Mouse (Mus musculus): ENCODE results near the gene Fads3.

Gene Fads3

GRCm38 (mm10) chr19:10021981-10022380 lies 19.4 kb upstream of the Fads3 start:
- DNase-seq = peak in 1 of 2 experiments; percentile 35

- peak; percentile 64 to 68 for DNase-seq
Measured at GRCm38 (mm10) chr19:10022414-10023303, 18.7 kb upstream of the Fads3 start.

- no peak for DNase-seq
Measured at GRCm38 (mm10) chr19:10023304-10023758, 18.0 kb upstream of the Fads3 start.

GRCm38 (mm10) chr19:10025169-10025875 lies 16.0 kb upstream of the Fads3 start:
- DNase-seq = peak; percentile 83 to 91

GRCm38 (mm10) chr19:10029746-10030145 lies 11.6 kb upstream of the Fads3 start:
- peak; percentile 54 to 83 for DNase-seq

- peak; percentile 69 to 71 for DNase-seq
Measured at GRCm38 (mm10) chr19:10033211-10033973, 8.0 kb upstream of the Fads3 start.

GRCm38 (mm10) chr19:10034356-10034755 lies 7.0 kb upstream of the Fads3 start:
- DNase-seq = no peak

GRCm38 (mm10) chr19:10034785-10035447 lies 6.5 kb upstream of the Fads3 start:
- peak; percentile 84 to 93 for DNase-seq

- DNase-seq = peak; percentile 68 to 72
Measured at GRCm38 (mm10) chr19:10037534-10037933, 3.8 kb upstream of the Fads3 start.

- DNase-seq = peak in 1 of 2 experiments; percentile 33
Measured at GRCm38 (mm10) chr19:10038364-10038763, 3.0 kb upstream of the Fads3 start.

- DNase-seq = peak; percentile 69 to 79
Measured at GRCm38 (mm10) chr19:10038910-10039309, 2.5 kb upstream of the Fads3 start.

GRCm38 (mm10) chr19:10039615-10040014 lies 1.8 kb upstream of the Fads3 start:
- DNase-seq = peak in 1 of 2 experiments; percentile 56

- DNase-seq = peak in 1 of 2 experiments; percentile 35
Measured at GRCm38 (mm10) chr19:10040866-10041387, 442 bp upstream of the Fads3 start.

GRCm38 (mm10) chr19:10042232-10042631 lies 863 bp downstream of the Fads3 start:
- peak in 1 of 2 experiments; percentile 38 for DNase-seq

- no peak for DNase-seq
Measured at GRCm38 (mm10) chr19:10042816-10043215, 1.4 kb downstream of the Fads3 start.

- DNase-seq = peak; percentile 84 to 86
Measured at GRCm38 (mm10) chr19:10043643-10044042, 2.3 kb downstream of the Fads3 start.

GRCm38 (mm10) chr19:10045707-10046106 lies 4.3 kb downstream of the Fads3 start:
- no peak for DNase-seq

GRCm38 (mm10) chr19:10046346-10046745 lies 5.0 kb downstream of the Fads3 start:
- DNase-seq = peak; percentile 67 to 82

GRCm38 (mm10) chr19:10046983-10047382 lies 5.6 kb downstream of the Fads3 start:
- no peak for DNase-seq

GRCm38 (mm10) chr19:10049533-10049932 lies 8.2 kb downstream of the Fads3 start:
- DNase-seq = peak in 1 of 2 experiments; percentile 40

GRCm38 (mm10) chr19:10050438-10050837 lies 9.1 kb downstream of the Fads3 start:
- DNase-seq = no peak

- DNase-seq = no peak
Measured at GRCm38 (mm10) chr19:10052698-10053097, 11.3 kb downstream of the Fads3 start.
